Mouse (Mus musculus): Measurements from ENCODE around the gene Inf2. TPM values are rescaled to one million over a fixed set of nuclear protein-coding genes. Genes with fewer than 3 reads are reported as not detected.
A peak's percentile ranks its signal among the peaks of the same experiment; 100 is the strongest.

Gene Inf2
- polyA plus RNA-seq, 2 experiments, result 2.0 to 6.2 TPM

DNA sequence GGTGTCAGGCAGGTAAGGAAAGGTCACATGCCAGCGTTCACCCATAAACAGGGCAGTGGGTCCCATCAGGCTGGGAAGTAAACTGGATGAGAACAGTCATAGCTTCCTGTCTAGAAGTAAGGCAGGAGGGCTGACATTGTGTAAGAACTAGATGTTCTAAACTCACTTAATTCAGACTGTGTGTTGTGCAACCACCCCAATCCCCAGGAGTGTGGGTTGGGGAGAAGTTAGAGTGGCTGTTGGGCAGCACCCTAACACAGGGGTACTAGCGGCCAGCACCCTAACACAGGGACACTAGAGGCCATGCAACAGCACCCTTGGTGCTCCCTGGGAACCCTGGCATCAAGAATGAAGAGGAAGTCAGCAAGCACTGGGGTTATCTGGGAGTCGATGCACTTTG, 7.5 kb upstream of the Inf2 start:
- Histone ChIP-seq H3K27me3 (ENCODE audit: control insufficient read depth, insufficient read depth, low read length) (no peaks in the 10 kb centered on the region), H3K4me1 (replicated peaks; ENCODE audit: control insufficient read depth in 2 of 2, insufficient read depth in 2 of 2, low read length in 1 of 2) (peaks cover 0 to 42% of the 10 kb centered on the region in 2 experiments; a peak in 2 of 4 replicates), H3K4me2 (ENCODE audit: low read depth) (no peak overlapping the region), H3K27ac (no peak overlapping the region), H3K9ac (replicated peaks) (no peak overlapping the region), H3K4me3 (ENCODE audit: insufficient read depth in 1 of 2, low read depth in 2 of 2, low read length in 2 of 2) (no peak overlapping the region), H3K36me3 (replicated peaks; ENCODE audit: control insufficient read depth, insufficient read depth, low read depth) (no peaks in the 10 kb centered on the region), H3K9me3 (ENCODE audit: control insufficient read depth, low read length) (no peaks in the 10 kb centered on the region)
- DNase-seq (ENCODE audit: low read depth in 3 of 3, low spot score in 3 of 3) (no peak), ATAC-seq (ENCODE audit: insufficient read depth) (peak; percentile 29; the same call in 1 of the 2 replicates)
- TF ChIP-seq CTCF (IDR thresholded peaks at IDR 0.05; ENCODE audit: low read depth) (no peak), EP300 (IDR thresholded peaks at IDR 0.05; ENCODE audit: low read depth) (no peak)
- WGBS (ENCODE audit: insufficient replicate concordance), result 47% methylated on average over 3 of the region's 3 CpGs

DNA sequence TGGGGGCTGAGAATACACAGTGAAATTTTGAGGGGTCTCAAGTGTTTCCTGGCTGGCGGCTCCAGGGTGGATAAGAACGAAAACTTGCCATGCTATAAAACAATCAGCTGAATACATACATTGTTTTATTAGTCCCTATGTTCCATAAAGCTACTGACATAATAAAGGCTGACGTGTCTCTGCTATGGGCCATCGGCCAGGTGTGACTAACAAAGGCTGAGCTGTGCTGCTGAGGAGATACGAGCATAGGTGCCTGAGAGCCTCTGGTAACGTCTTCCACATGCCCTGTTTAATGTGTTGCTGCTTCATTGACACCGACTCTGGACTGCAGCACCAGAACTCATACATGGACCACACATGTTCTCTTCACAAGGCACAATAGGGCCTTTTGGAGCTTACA, 3.6 kb upstream of the Inf2 start:
- Histone ChIP-seq H3K36me3 (replicated peaks; ENCODE audit: control insufficient read depth, insufficient read depth, low read depth) (no peaks in the 10 kb centered on the region), H3K9ac (replicated peaks) (no peak overlapping the region), H3K4me3 (ENCODE audit: insufficient read depth in 1 of 2, low read depth in 2 of 2, low read length in 2 of 2) (no peak overlapping the region), H3K4me1 (replicated peaks; ENCODE audit: control insufficient read depth in 2 of 2, insufficient read depth in 2 of 2, low read length in 1 of 2) (peaks cover 0 to 42% of the 10 kb centered on the region in 2 experiments; a peak in 3 of 4 replicates), H3K9me3 (ENCODE audit: control insufficient read depth, low read length) (no peaks in the 10 kb centered on the region), H3K4me2 (ENCODE audit: low read depth) (no peak overlapping the region), H3K27ac (no peak overlapping the region), H3K27me3 (ENCODE audit: control insufficient read depth, insufficient read depth, low read length) (no peaks in the 10 kb centered on the region; the same call in 1 of the 2 replicates)
- ATAC-seq (ENCODE audit: insufficient read depth) (no peak), DNase-seq (ENCODE audit: low read depth in 3 of 3, low spot score in 3 of 3) (no peak)
- 74% methylated on average over 7 of the region's 7 CpGs for WGBS (ENCODE audit: insufficient replicate concordance)
- TF ChIP-seq CTCF (IDR thresholded peaks at IDR 0.05; ENCODE audit: low read depth) (no peak), EP300 (IDR thresholded peaks at IDR 0.05; ENCODE audit: low read depth) (no peak)

DNA sequence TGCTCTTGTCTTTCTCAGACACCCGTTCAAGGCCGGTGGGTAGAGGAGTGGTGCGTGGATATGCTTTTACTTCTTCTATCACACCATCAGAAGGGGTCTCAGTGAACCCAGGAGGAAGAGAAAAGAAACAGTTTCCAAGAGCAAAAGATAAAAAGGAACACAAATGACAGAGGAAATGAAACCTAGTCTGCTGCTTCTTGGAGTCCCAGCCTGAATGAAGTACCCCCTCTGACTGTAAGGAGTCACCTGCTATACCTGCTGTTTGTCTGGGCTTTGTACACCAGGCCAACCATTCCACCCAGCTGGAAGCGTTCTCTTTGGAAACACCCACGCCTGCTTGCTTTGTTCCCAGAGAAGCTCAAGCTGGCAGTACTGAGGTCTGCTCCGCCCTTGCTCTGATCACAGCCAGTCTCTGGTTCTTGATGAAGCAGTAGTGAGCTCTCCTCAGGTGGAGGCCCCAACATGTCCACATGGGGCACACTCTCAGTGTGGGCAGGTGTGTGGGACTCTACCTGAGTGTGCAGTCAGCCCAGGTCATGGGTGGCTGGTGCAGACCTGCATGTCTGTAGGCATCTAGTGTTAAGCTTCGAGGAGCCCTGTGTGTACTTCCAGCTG, 2.6 kb upstream of the Inf2 start:
- peak; percentile 13; the same call in 1 of the 2 replicates for TF ChIP-seq CTCF (IDR thresholded peaks at IDR 0.05; ENCODE audit: low read depth)
- no peak for TF ChIP-seq EP300 (IDR thresholded peaks at IDR 0.05; ENCODE audit: low read depth)
- 58% methylated on average over 7 of the region's 7 CpGs for WGBS (ENCODE audit: insufficient replicate concordance)
- H3K4me2 ChIP-seq (ENCODE audit: low read depth), result no peak overlapping the region
- no peaks in the 10 kb centered on the region; the same call in 1 of the 2 replicates for H3K27me3 ChIP-seq (ENCODE audit: control insufficient read depth, insufficient read depth, low read length)
- DNase-seq (ENCODE audit: low read depth in 3 of 3, low spot score in 3 of 3) (no peak), ATAC-seq (ENCODE audit: insufficient read depth) (no peak)
- H3K4me3 ChIP-seq (ENCODE audit: insufficient read depth in 1 of 2, low read depth in 2 of 2, low read length in 2 of 2), result no peak overlapping the region
- no peaks in the 10 kb centered on the region for H3K36me3 ChIP-seq (replicated peaks; ENCODE audit: control insufficient read depth, insufficient read depth, low read depth)
- no peak overlapping the region for H3K9ac ChIP-seq (replicated peaks)
- H3K27ac ChIP-seq, result no peak overlapping the region
- H3K4me1 ChIP-seq (replicated peaks; ENCODE audit: control insufficient read depth in 2 of 2, insufficient read depth in 2 of 2, low read length in 1 of 2), result peaks cover 0 to 34% of the 10 kb centered on the region in 2 experiments; a peak in 3 of 4 replicates
- no peaks in the 10 kb centered on the region for H3K9me3 ChIP-seq (ENCODE audit: control insufficient read depth, low read length)

DNA sequence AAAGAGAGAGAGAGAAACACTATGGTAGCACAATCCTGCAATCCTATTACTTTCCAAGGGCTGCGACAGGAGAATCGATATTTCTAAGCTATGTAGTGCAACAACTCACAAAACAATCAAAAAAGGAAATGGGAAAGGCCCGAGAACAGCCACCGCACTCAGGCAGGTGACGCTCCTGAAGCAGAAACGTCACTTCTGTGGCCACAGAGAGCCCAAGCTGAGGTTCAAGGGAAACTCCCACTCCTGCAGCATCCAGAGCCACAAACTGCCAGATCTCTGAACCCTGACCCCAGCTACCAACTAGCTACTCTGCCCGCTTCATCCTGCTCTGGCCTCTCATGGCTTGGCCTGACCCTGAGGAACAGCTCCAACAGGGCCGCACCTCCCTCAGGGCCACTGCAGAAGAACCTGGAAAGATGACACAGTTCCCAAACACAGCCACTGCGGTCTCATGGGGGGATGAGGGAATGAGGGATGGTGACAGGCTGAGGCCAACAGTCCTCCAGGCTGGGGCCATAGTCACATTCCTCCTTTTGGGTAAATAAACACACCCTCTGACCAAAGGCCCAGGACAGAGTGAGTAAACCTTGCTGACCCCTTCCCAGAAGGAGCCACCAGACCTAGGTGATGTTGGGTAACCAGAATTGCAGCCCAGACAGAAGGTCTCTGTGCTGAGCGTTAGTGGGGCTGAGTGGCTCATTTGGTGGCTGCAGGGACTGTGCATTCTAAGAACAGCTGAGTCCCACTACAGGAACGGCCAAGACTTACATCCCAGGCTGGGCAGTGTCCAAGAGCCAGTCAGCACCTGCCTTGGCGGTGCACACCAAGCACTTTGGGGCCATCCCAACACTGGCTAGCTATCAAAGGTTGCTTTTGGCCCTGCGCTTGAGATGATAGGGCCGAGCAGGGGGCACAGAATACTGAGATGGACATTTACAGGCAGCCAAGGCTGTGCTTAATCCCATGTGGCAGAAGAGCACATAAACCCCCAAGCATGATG, 1.2 kb upstream of the Inf2 start:
- Histone ChIP-seq H3K9me3 (ENCODE audit: control insufficient read depth, low read length) (no peaks in the 10 kb centered on the region), H3K27me3 (ENCODE audit: control insufficient read depth, insufficient read depth, low read length) (no peaks in the 10 kb centered on the region; the same call in 1 of the 2 replicates), H3K36me3 (replicated peaks; ENCODE audit: control insufficient read depth, insufficient read depth, low read depth) (no peaks in the 10 kb centered on the region), H3K4me2 (ENCODE audit: low read depth) (no peak overlapping the region), H3K4me3 (ENCODE audit: insufficient read depth in 1 of 2, low read depth in 2 of 2, low read length in 2 of 2) (no peak overlapping the region), H3K4me1 (replicated peaks; ENCODE audit: control insufficient read depth in 2 of 2, insufficient read depth in 2 of 2, low read length in 1 of 2) (peaks cover 0 to 25% of the 10 kb centered on the region in 2 experiments; a peak in 3 of 4 replicates), H3K9ac (replicated peaks) (no peak overlapping the region), H3K27ac (peak overlapping the region; percentile 28; the same call in 1 of the 2 replicates)
- peak in 1 of 3 experiments; percentile 28 for DNase-seq (ENCODE audit: low read depth in 3 of 3, low spot score in 3 of 3)
- ATAC-seq (ENCODE audit: insufficient read depth), result peak; percentile 56
- TF ChIP-seq CTCF (IDR thresholded peaks at IDR 0.05; ENCODE audit: low read depth) (no peak), EP300 (IDR thresholded peaks at IDR 0.05; ENCODE audit: low read depth) (no peak)
- WGBS (ENCODE audit: insufficient replicate concordance), result 58% methylated on average over 14 of the region's 14 CpGs
